Mouse (Mus musculus): Measurements from ENCODE around the gene Rasgef1b.

Gene Rasgef1b

DNA sequence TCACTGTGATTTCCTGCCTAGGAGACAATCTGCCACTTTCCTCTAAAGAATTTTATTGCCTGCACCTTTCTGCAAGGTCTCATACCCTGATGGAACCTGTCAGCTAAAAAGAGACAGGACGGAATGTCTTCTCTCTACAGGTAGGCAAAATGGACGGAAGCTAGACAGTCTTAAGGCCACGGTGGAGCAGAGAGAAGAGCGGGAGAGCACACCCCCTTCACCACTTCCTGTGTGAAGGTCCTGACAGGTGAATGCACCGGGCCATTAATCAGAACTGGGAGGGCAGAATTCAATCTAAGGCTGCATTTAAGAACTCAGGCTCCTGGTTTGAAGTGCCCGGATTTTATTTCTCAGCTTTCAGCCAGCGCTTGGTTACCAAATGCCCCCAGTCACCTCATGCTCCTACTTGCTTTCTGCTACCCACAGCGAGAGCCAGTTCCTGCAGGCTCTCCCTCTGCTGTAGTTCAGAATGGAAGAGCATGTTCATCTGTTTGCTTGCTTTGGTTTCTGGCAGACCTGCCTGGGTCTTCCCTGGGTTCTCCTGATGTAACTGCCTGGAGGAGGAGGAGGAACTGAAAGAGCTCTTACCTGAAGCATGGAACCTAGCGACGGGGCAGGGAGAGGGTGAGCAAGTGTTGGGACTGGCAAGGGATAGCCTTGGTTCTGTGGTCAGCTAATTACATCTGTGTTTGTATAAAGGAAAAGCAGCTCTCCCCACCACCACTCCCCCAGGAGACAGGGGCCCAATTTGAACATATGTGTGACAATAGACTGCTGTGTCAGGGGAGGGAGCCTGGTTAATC lies 233.3 kb downstream of the Rasgef1b start:
- DNase-seq (ENCODE audit: low spot score in 2 of 2), result no peak

DNA sequence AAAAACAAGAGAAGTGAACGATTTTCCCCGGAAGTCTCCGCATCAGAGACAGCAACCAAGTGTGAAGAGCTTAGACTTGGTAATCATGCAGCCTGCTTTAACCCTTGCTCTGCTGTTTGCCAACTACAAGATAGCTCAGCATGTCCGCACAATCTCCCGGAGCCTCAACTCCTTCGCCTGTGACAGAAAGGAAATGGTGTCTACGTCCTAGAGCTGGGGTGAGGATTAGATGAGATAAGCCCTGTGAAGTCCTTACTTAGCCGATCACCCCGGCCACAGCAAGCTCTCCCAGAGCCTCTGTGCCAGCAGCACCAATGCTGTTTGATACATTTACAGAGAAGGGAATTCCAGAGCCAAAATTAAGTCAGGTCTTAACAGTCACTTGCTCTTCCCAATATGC lies 235.0 kb downstream of the Rasgef1b start:
- DNase-seq (ENCODE audit: low spot score in 2 of 2), result no peak

DNA sequence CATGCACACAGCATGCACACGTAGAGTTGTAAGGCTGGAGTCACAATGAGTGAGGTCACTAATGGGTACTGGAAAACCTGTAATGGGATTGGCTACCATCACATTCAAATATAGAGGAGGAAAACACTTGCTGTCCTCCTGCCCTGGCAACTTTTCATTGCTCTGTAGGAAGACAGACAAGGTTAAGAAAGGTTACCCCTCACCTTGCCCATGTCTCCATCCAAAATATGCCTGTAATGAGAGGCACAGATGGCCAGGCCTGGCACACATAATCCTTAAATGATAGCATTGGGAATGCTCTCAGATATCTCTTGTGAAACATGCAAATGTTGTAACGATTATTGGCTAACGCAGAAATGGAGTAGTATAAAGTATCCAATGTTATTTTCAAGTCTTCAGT lies 235.8 kb downstream of the Rasgef1b start:
- DNase-seq (ENCODE audit: low spot score in 2 of 2), result no peak

- no peak for DNase-seq (ENCODE audit: low spot score in 2 of 2)
Observed at GRCm38 (mm10) chr5:99488479-99489158, 240.2 kb downstream of the Rasgef1b start.

DNA sequence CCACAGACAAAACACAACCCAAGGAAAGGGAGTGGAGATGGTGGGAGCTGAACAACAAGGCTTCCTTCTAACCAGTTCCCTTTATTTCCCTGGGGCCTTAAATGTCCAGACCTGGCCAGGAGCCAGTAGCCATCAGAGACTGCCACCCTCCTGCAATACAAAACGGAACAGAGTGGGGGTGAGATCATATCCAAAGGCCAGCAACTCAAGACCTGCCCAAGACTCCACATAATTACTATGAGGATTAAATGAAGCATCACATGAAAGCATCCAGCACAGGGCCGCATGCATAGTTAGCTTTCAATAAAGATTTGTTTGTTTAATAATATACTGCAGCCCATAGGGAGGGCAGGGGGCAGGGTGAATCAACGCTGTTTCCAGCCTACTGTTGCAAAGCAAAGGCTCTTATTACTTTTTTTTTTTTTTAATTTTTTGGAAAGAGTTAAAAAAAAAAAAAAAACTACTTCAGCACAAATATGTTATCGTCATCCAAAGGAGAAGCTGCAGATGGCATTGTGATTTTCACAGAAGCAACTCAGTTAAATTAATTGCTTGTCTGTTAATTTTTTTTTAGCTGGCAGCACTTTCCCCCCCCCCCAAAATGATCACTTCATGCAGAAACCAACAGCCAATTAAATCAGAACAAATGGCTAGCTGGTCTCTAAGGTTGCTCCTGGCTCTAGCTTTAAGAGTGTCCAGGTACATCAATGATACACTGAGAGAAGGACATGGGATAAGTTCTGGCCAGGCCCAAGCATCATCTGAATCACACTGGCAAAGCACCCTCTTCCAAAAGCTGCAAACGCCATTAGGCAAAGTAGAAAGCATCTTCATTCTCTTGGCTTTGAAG lies 241.6 kb downstream of the Rasgef1b start:
- DNase-seq (ENCODE audit: low spot score in 2 of 2), result no peak

- no peak for DNase-seq (ENCODE audit: low spot score in 2 of 2)
Observed at GRCm38 (mm10) chr5:99483162-99483561, 245.7 kb downstream of the Rasgef1b start.

GRCm38 (mm10) chr5:99482524-99482923 lies 246.3 kb downstream of the Rasgef1b start:
- no peak for DNase-seq (ENCODE audit: low spot score in 2 of 2)

DNA sequence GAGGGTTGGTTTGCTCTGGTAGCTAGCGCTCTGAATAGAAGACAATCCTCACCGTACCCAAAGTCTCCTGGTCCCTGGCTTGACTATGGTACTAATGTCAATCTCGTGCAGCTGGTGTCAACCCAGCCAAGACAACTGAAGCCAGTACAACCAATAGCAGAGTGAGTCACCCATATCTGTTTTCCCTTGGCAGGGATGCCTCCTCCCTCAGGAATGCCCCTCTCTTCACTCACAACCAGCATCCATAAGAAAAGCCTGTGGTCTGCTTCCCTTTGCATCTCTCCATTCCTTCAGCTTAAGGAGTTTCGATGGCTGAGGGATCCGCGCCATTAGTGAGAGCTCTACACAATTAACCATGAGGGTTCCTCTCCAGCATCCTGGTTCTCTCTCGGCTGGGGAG lies 246.8 kb downstream of the Rasgef1b start:
- no peak for DNase-seq (ENCODE audit: low spot score in 2 of 2)

GRCm38 (mm10) chr5:99480078-99481031 lies 248.5 kb downstream of the Rasgef1b start:
- no peak for DNase-seq (ENCODE audit: low spot score in 2 of 2)

GRCm38 (mm10) chr5:99479263-99480077 lies 249.4 kb downstream of the Rasgef1b start:
- DNase-seq (ENCODE audit: low spot score in 2 of 2), result peak; percentile 39 to 52

DNA sequence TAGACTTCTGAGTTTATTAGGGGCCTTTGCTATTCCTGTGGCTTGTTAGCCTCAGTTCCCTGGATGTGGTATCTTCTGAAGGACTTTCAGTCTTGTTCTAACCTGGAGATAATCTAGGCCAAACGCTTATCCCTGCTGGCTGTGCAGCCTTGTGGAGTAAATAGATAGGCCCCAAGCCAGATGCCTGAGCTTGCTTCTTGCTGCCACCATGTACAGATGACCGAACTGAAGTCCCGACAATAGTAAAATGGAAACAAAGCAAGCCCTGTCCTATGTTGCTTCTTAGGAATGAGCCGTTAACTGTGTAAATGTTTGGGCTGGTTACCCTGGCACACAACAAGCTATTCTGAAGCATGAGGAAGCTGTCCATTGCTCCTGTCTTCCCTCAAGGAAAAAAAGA lies 250.1 kb downstream of the Rasgef1b start:
- DNase-seq (ENCODE audit: low spot score in 2 of 2), result no peak

GRCm38 (mm10) chr5:99477420-99477815 lies 251.4 kb downstream of the Rasgef1b start:
- no peak for DNase-seq (ENCODE audit: low spot score in 2 of 2)

GRCm38 (mm10) chr5:99476640-99477419 lies 252.0 kb downstream of the Rasgef1b start:
- DNase-seq (ENCODE audit: low spot score in 2 of 2), result no peak

GRCm38 (mm10) chr5:99472607-99473335 lies 256.1 kb downstream of the Rasgef1b start:
- no peak for DNase-seq (ENCODE audit: low spot score in 2 of 2)

- no peak for DNase-seq (ENCODE audit: low spot score in 2 of 2)
Observed at GRCm38 (mm10) chr5:99471790-99472189, 257.1 kb downstream of the Rasgef1b start.

GRCm38 (mm10) chr5:99470613-99471012 lies 258.3 kb downstream of the Rasgef1b start:
- DNase-seq (ENCODE audit: low spot score in 2 of 2), result no peak

- DNase-seq (ENCODE audit: low spot score in 2 of 2), result peak in 1 of 2 experiments; percentile 56
Observed at GRCm38 (mm10) chr5:99459007-99459406, 269.9 kb downstream of the Rasgef1b start.

DNA sequence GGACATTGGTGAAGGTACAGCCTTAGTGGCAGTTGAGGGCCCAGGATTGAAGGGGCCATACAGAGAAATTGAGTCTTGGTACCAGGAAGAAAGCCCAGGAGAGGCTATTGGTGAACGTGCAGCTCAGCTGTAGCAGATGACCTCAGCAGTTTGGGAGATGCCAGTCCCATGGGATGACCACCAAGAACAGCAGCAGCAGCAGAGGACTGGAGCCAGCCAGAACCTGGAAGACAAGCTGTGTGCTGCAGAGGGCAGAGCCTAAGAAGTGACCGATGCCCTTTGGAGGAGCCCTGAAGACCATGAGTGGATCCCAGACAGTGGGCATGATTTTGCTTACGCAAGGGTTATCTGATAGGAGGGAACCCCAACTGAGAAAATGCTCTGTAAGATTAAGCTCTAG lies 271.6 kb downstream of the Rasgef1b start:
- DNase-seq (ENCODE audit: low spot score in 2 of 2), result no peak

GRCm38 (mm10) chr5:99451939-99452338 lies 276.9 kb downstream of the Rasgef1b start:
- no peak for DNase-seq (ENCODE audit: low spot score in 2 of 2)

Measured in frontal cortex, postnatal 36 days (tissue).